Mouse (Mus musculus): ENCODE measurements around the gene Gm11232. TPM values are rescaled to one million over a fixed set of nuclear protein-coding genes. Genes with fewer than 3 reads are reported as not detected.

Gene Gm11232
- not detected for total RNA-seq (2021)
- long read RNA-seq, experiment 1 = 0 reads
- long read RNA-seq, experiment 2 = 0 reads

- DNase-seq = no peak
- intact Hi-C loops (cut with DNase I) = no loop called here
Observed at GRCm38 (mm10) chr4:71757865-71758264, at the start of gene Gm11232. Gene Gm11232 (minus strand): TSS chr4:71757965.

- intact Hi-C loops (cut with DNase I) = no loop called here
- no peak for DNase-seq
Observed at GRCm38 (mm10) chr4:71805977-71806534, 48.3 kb upstream of the Gm11232 start.

GRCm38 (mm10) chr4:71765529-71765928, 7.8 kb upstream of the Gm11232 start:
- no peak for DNase-seq
- intact Hi-C loops (cut with DNase I) = no loop called here

- intact Hi-C loops (cut with DNase I) = no loop called here
- DNase-seq = no peak
Observed at GRCm38 (mm10) chr4:71765071-71765470, 7.3 kb upstream of the Gm11232 start.

GRCm38 (mm10) chr4:71756441-71757221, 1.1 kb downstream of the Gm11232 start:
- no peak for DNase-seq
- intact Hi-C loops (cut with DNase I) = no loop called here

- no peak for DNase-seq
- intact Hi-C loops (cut with DNase I) = no loop called here
Observed at GRCm38 (mm10) chr4:71745741-71746140, 12.0 kb downstream of the Gm11232 start.

- intact Hi-C loops (cut with DNase I) = no loop called here
Observed at GRCm38 (mm10) chr4:71736529-71736928, 21.2 kb downstream of the Gm11232 start.

GRCm38 (mm10) chr4:71735261-71735660, 22.5 kb downstream of the Gm11232 start:
- intact Hi-C loops (cut with DNase I) = no loop called here
- no peak for DNase-seq

More at GRCm38 (mm10) chr4:71736529-71736928, 21.2 kb downstream of the Gm11232 start:
- no peak for DNase-seq

GRCm38 (mm10) chr4:71729401-71729800, 28.4 kb downstream of the Gm11232 start:
- no peak for DNase-seq
- intact Hi-C loops (cut with DNase I) = no loop called here

- DNase-seq = no peak
- intact Hi-C loops (cut with DNase I) = no loop called here
Observed at GRCm38 (mm10) chr4:71727611-71728010, 30.2 kb downstream of the Gm11232 start.

GRCm38 (mm10) chr4:71727056-71727455, 30.7 kb downstream of the Gm11232 start:
- intact Hi-C loops (cut with DNase I) = no loop called here

GRCm38 (mm10) chr4:71725889-71726288, 31.9 kb downstream of the Gm11232 start:
- no peak for DNase-seq
- intact Hi-C loops (cut with DNase I) = no loop called here

More at GRCm38 (mm10) chr4:71727056-71727455, 30.7 kb downstream of the Gm11232 start:
- no peak for DNase-seq

Measured in gastrocnemius, postnatal 36 days (tissue).